Mouse (Mus musculus) kidney, postnatal 0 days (tissue): ENCODE measurements around the gene Srsf6. TPM values are rescaled to one million over a fixed set of nuclear protein-coding genes. Genes with fewer than 3 reads are reported as not detected.
"Not testable (repeated sequence)": the region's sequence is repeated elsewhere in the genome, so short reads cannot be mapped to it uniquely, and the experiment has no call there.

Source experiments
- ATAC-seq: fragments of 200-750 bp; cut with Nextera tagmentation; replicated peaks from 2 replicates; pipeline ENCODE4 v1.8.0; 2017; ENCODE audit warnings: low read depth, moderate number of reproducible peaks, moderate TSS enrichment, moderate library complexity; ENCODE audit not compliant: low FRiP score
- DNase-seq: peaks from one replicate; pipeline ENCODE4 v3.0.0-alpha.2; 2016; ENCODE audit warnings: low spot score
- H3K27ac ChIP-seq: fragments of 300-500 bp; sonication (generic); 2 replicates; pipeline ENCODE4 v1.5.1; 2014; ENCODE audit warnings: mild to moderate bottlenecking
- H3K27me3 ChIP-seq: fragments of 300-500 bp; sonication (generic); 2 replicates; pipeline ENCODE4 v1.6.1; 2014; ENCODE audit warnings: low read length, mixed read lengths; ENCODE audit not compliant: insufficient read depth
- H3K36me3 ChIP-seq: fragments of 300-500 bp; sonication (generic); 2 replicates; pipeline ENCODE4 v1.6.1; 2014; ENCODE audit warnings: low read length, mixed read lengths; ENCODE audit not compliant: insufficient read depth
- H3K4me1 ChIP-seq: fragments of 300-500 bp; sonication (generic); replicated peaks from 2 replicates; pipeline ENCODE4 v1.6.1; 2014; ENCODE audit warnings: antibody characterized with exemption, low read length, mixed read lengths; ENCODE audit not compliant: insufficient read depth
- H3K4me2 ChIP-seq: fragments of 300-500 bp; sonication (generic); 2 replicates; pipeline ENCODE4 v1.6.1; 2014; ENCODE audit warnings: mild to moderate bottlenecking, low read length, moderate library complexity, mixed read lengths
- H3K4me3 ChIP-seq: fragments of 300-500 bp; sonication (generic); replicated peaks from 2 replicates; pipeline ENCODE4 v1.5.1; 2014; ENCODE audit warnings: low read depth, low read length
- H3K9ac ChIP-seq: fragments of 300-500 bp; sonication (generic); 2 replicates; pipeline ENCODE4 v1.6.1; 2014; ENCODE audit warnings: low read depth, low read length
- H3K9me3 ChIP-seq: fragments of 300-500 bp; sonication (generic); replicated peaks from 2 replicates; pipeline ENCODE4 v1.6.1; 2016; ENCODE audit warnings: low read length, inconsistent platforms, mixed read lengths
- CTCF ChIP-seq: IDR thresholded peaks from 2 replicates; pipeline ENCODE4 v1.5.1; 2016; ENCODE audit warnings: antibody characterized with exemption, low read depth, mild to moderate bottlenecking, moderate library complexity
- WGBS: fragments of 180-500 bp; shearing (Covaris S2); extraction: QIAGEN DNeasy Blood & Tissue Kit; methylation state at CpG from one replicate; pipeline ENCODE4 v1.1.7; 2014; 5-methylcytosine and 5-hydroxymethylcytosine counted together
- polyA plus RNA-seq: library from polyadenylated mRNA; unstranded; fragments of >200 nt; fragmentation: Nextera tagmentation; extraction: Ambion mirVana; gene quantifications from 2 replicates; pipeline ENCODE4 v1.2.1, GENCODE M21; 2015

Gene Srsf6
- polyA plus RNA-seq, result 146 and 152 TPM in 2 replicates

DNA sequence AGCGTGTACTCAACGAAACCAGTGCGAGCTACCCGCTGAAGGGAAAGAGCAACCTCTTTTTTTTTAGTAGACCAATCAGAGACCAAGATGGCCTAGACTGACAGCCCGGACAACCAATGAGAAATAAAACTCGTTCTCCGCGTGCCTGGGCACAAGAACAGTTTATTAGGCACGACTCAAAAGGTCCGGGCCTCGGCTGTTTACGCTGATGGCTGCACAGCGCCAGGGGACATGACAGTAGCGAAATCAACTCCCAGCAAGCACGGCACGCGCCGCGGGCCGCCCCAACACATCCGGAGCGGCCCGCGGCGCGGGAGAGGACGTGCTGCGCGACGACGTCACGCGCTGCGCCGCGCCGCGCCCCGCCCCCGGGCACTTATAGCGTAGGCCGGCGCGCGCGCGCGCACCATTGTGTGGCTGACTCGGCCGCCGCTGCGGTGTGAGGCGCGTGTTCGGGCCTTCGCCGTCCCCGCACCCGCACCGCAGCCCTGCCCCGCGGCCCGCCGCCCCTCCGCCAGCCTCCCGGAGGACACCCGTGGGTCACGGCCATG, at the start of gene Srsf6:
TSS of gene Srsf6 (plus strand) at position 406 of the 551 bp plus-strand sequence.
- H3K9ac ChIP-seq, result peak within 1 kb of the TSS; percentile 100
- TF ChIP-seq CTCF, result no peak

GRCm38 (mm10) chr2:162884101-162884500, 47.2 kb upstream of the Srsf6 start:
- H3K27me3 ChIP-seq, result no peaks in the 10 kb centered on the region

More for the DNA sequence above, at the start of gene Srsf6:
- DNase-seq, result peak; percentile 95
- ATAC-seq, result peak; percentile 92
- Histone ChIP-seq H3K27ac (peak within 1 kb of the TSS; percentile 99), H3K27me3 (no peaks in the 10 kb centered on the region), H3K4me1 (0 out of 2 replicates have a peak, but pooled peaks cover 5% of the 10 kb centered on the region), H3K36me3 (peaks cover 28% of the 10 kb centered on the region), H3K9me3 (no peaks in the 10 kb centered on the region), H3K4me3 (peak within 1 kb of the TSS; percentile 100), H3K4me2 (peak within 1 kb of the TSS; percentile 91)
- WGBS, result under 1% methylated on average over 68 of the region's 68 CpGs

GRCm38 (mm10) chr2:162887121-162887520, 44.2 kb upstream of the Srsf6 start:
- 76% methylated on average over 5 of the region's 5 CpGs for WGBS
- no peaks in the 10 kb centered on the region for H3K27me3 ChIP-seq
- H3K4me2 ChIP-seq, result no peak overlapping the region
- no peak overlapping the region for H3K9ac ChIP-seq
- no peaks in the 10 kb centered on the region for H3K9me3 ChIP-seq
- H3K4me1 ChIP-seq, result no peaks in the 10 kb centered on the region
- TF ChIP-seq CTCF, result no peak
- no peak overlapping the region for H3K4me3 ChIP-seq
- no peaks in the 10 kb centered on the region for H3K36me3 ChIP-seq
- ATAC-seq, result no peak
- no peak for DNase-seq
- no peak overlapping the region for H3K27ac ChIP-seq

More at GRCm38 (mm10) chr2:162884101-162884500, 47.2 kb upstream of the Srsf6 start:
- Histone ChIP-seq H3K9ac (no peak overlapping the region), H3K27ac (no peak overlapping the region), H3K4me1 (no peaks in the 10 kb centered on the region), H3K4me2 (no peak overlapping the region), H3K9me3 (no peaks in the 10 kb centered on the region), H3K4me3 (no peak overlapping the region), H3K36me3 (no peaks in the 10 kb centered on the region)
- no peak for TF ChIP-seq CTCF
- no peak for ATAC-seq
- DNase-seq, result no peak
- 45% methylated on average over 2 of the region's 2 CpGs for WGBS

DNA sequence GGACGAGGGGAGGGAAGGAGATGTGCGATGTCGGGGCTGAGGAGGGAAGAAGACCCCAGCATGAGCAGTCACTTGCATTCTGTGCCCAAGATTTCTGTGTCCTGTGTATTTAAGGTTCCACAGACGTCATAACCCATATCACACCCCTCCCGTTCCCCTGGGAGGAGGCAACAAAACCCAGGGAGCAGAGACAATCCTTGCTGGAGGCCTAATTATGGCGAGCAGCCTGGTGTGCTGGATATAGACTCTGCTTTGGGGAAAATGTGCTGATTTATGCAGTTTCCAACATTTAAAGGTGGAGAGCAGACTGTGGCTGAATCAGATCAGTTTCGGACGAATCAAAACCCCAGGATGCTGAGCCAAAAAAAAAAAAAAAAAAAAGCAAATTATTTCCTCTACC, 42.7 kb upstream of the Srsf6 start:
- no peak for DNase-seq

DNA sequence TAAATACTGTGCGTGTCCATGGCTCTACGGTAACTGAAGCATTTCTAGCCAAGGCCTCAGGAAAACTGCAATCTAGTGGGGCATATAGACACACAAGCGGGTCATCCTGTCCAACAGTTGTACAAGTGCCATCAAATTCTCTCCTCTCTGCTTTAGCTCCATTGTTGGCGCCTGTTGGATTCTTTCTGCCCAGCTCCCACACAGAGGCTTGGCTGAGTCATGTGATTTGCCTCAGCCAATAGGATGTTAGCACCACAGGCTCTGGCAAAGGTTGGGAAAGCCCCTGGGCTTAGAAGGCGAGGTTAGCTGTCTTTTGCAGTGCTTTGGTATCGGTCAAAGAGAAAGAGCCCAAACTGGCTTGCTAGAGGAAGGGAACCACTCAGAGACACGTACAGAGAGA, 42.1 kb upstream of the Srsf6 start:
- no peaks in the 10 kb centered on the region for H3K4me1 ChIP-seq
- no peak overlapping the region for H3K4me3 ChIP-seq
- H3K9me3 ChIP-seq, result no peaks in the 10 kb centered on the region
- H3K4me2 ChIP-seq, result no peak overlapping the region
- no peaks in the 10 kb centered on the region for H3K36me3 ChIP-seq
- TF ChIP-seq CTCF, result no peak
- 79% methylated on average over 7 of the region's 7 CpGs for WGBS
- DNase-seq, result no peak
- no peak overlapping the region for H3K9ac ChIP-seq
- no peak for ATAC-seq
- no peaks in the 10 kb centered on the region for H3K27me3 ChIP-seq
- no peak overlapping the region for H3K27ac ChIP-seq

More for the DNA sequence above, 42.7 kb upstream of the Srsf6 start:
- Histone ChIP-seq H3K27me3 (no peaks in the 10 kb centered on the region), H3K9ac (no peak overlapping the region), H3K4me1 (no peaks in the 10 kb centered on the region), H3K4me3 (no peak overlapping the region), H3K4me2 (no peak overlapping the region), H3K27ac (no peak overlapping the region), H3K9me3 (no peaks in the 10 kb centered on the region), H3K36me3 (no peaks in the 10 kb centered on the region)
- ATAC-seq, result no peak
- no peak for TF ChIP-seq CTCF
- 79% methylated on average over 8 of the region's 8 CpGs for WGBS

DNA sequence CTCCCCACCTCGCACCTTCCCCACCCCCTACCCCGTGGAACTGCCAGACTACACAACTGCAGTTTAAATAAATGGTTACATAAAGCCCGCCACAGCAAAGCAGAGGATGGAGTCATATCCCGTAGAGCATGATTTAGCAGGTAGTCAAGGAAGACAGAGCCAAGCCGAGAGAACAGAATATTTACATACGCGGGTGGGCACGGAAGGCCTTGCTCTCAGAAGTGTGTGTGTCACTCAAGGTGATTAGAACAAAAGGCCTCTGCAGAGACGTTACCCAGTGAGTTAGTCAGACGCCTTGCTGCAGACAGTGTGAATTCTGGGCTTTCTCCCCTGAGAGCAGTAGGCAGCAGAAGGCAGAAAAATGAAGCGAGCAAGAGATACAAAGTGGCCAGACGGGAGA, 41.6 kb upstream of the Srsf6 start:
- no peak for DNase-seq
- 81% methylated on average over 12 of the region's 12 CpGs for WGBS
- H3K27ac ChIP-seq, result no peak overlapping the region

GRCm38 (mm10) chr2:162892979-162893378, 38.3 kb upstream of the Srsf6 start:
- DNase-seq, H3K4me1 ChIP-seq, H3K27me3 ChIP-seq, H3K9me3 ChIP-seq, H3K27ac ChIP-seq, H3K36me3 ChIP-seq, H3K4me3 ChIP-seq, H3K9ac ChIP-seq, H3K4me2 ChIP-seq, ATAC-seq: not testable (repeated sequence)
- 69% methylated on average over 3 of the region's 3 CpGs for WGBS

More for the DNA sequence above, 41.6 kb upstream of the Srsf6 start:
- Histone ChIP-seq H3K4me2 (no peak overlapping the region), H3K9ac (no peak overlapping the region), H3K27me3 (no peaks in the 10 kb centered on the region), H3K4me3 (no peak overlapping the region), H3K9me3 (no peaks in the 10 kb centered on the region), H3K36me3 (no peaks in the 10 kb centered on the region), H3K4me1 (no peaks in the 10 kb centered on the region)
- no peak for ATAC-seq
- no peak for TF ChIP-seq CTCF

- ATAC-seq, H3K27ac ChIP-seq, H3K9ac ChIP-seq, H3K4me3 ChIP-seq, H3K4me1 ChIP-seq, H3K36me3 ChIP-seq, H3K9me3 ChIP-seq, H3K4me2 ChIP-seq, DNase-seq, H3K27me3 ChIP-seq: not testable (repeated sequence)
- WGBS, result 94% methylated on average over 18 of the region's 20 CpGs
These were observed 32.1 kb upstream of the Srsf6 start for GRCm38 (mm10) chr2:162899256-162899655.
